Mouse (Mus musculus) left cerebral cortex, postnatal 25 days (tissue): ENCODE measurements around the gene Mfap2. TPM values are rescaled to one million over a fixed set of nuclear protein-coding genes. Genes with fewer than 3 reads are reported as not detected.
A peak's percentile ranks its signal among the peaks of the same experiment; 100 is the strongest.

Source experiments
- DNase-seq, 2 experiments: peaks; one replicate each; pipeline ENCODE4 v3.0.0; 2022; ENCODE audit warnings: low spot score in 2 of 2, mixed read lengths in 1 of 2
- intact Hi-C: fragments of 180-260 bp; cut with DNase I; formaldehyde crosslinking; loops from one replicate; pipeline ENCODE4 v1.15.1; 2025
- total RNA-seq, 2 experiments: library from RNA; stranded (reverse); gene quantifications; 2 replicates each; pipeline ENCODE4 v1.2.3; 2021

Gene Mfap2
- total RNA-seq, 2 experiments from 2014 or later = 4.4 to 4.5 TPM

DNA sequence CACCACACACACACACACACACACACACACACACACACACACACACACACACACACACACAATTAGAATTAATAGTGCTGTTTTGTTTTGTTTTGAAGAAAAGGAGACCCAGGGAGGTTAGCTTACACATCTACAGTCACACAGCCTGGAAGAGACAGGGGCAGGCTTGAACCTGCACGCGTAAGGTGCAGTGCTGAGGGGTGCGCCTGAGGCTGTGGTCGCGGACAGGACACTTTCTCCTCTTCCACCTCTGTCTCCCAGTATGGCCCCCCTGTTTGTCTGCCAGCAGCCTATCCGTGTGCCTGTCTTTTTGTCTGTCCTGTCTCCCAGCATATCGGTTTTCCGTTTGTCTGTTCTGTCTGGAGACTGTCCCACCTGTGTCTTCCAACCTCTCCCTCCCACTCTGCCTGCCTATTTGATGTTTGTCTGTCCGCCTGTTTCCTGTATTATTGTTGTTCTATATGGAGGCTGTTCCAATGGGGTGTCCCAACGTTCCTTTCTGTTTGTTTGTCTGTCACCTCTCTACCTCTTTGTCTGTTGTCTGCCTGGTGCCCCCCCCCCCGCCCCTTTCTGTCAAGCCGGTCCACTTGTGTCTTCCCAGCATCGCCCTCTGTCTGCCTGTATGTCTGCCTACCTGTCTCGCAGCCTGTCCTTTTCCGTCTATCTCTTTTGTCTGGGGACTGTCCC is 24.1 kb upstream of the Mfap2 start:
- DNase-seq = no peak
- intact Hi-C loops = no loop called here

DNA sequence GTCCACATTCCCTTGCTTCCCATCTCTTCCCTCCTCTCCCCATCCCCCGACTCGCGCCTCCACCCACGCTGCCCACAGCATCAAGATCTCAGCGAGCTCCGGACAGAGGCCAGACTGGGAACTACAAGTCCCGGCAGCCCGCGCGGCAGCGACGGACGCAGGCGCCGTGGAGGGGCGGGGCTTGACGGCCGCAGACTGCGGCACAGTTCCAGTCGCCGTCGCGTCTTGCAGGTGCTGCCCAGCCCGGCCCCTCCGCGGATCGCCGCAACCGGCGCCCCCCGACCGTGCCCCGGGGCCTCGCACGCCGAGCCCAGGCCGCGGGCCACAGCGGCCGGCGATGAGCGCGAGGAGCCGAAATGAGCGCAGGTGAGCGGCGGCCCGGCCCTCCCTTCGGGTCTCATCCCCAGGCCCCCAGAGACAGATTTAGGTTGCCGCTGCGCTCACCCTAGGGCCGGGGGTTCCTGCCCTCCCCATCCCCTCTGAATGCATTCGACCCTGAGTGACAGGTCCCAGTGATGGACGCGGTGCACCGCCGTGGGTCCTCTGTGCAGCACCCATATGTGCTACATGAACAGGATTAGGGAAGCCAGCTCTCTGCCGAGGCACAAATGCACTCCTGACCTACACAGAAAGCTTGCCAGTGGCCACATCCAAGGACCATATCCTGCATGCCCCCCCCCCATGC is 23.4 kb upstream of the Mfap2 start, which contains the start of gene Atp13a2:
TSS of gene Atp13a2 (plus strand) at position 163 of the 685 bp plus-strand sequence.
- intact Hi-C loops = no loop called here

GRCm38 (mm10) chr4:140987476-140987875 is 22.7 kb upstream of the Mfap2 start:
- no peak for DNase-seq
- intact Hi-C loops = no loop called here

More for the DNA sequence above, 23.4 kb upstream of the Mfap2 start, which contains the start of gene Atp13a2:
- peak; percentile 96 for DNase-seq

- intact Hi-C loops = no loop called here
Measured at GRCm38 (mm10) chr4:140988706-140989290, 21.4 kb upstream of the Mfap2 start.

GRCm38 (mm10) chr4:140989447-140989846 is 20.8 kb upstream of the Mfap2 start:
- DNase-seq = no peak
- intact Hi-C loops = no loop called here

More at GRCm38 (mm10) chr4:140988706-140989290, 21.4 kb upstream of the Mfap2 start:
- no peak for DNase-seq

DNA sequence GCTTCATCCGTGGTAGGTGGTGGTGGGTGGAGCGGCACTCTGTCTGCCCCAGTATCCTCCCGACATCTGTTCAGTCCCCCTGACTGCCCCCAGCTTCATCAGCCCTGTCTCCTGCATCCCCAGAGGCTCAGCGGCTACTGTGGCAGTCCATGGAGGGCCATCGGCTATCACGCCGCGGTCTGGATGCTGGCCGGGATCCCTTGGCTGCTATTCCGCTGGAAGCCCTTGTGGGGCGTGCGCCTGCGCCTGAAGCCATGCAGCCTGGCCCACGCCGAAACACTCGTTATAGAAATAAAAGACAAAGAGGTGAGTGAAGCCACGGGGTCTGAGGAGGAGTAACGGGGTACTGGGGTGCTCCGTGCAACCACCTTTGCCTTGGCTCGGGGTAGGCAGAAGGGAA is 18.0 kb upstream of the Mfap2 start:
- intact Hi-C loops = no loop called here

GRCm38 (mm10) chr4:140993846-140994245 is 16.4 kb upstream of the Mfap2 start:
- no peak for DNase-seq
- intact Hi-C loops = no loop called here

More for the DNA sequence above, 18.0 kb upstream of the Mfap2 start:
- no peak for DNase-seq

GRCm38 (mm10) chr4:140995811-140996210 is 14.4 kb upstream of the Mfap2 start:
- intact Hi-C loops = no loop called here
- DNase-seq = no peak

DNA sequence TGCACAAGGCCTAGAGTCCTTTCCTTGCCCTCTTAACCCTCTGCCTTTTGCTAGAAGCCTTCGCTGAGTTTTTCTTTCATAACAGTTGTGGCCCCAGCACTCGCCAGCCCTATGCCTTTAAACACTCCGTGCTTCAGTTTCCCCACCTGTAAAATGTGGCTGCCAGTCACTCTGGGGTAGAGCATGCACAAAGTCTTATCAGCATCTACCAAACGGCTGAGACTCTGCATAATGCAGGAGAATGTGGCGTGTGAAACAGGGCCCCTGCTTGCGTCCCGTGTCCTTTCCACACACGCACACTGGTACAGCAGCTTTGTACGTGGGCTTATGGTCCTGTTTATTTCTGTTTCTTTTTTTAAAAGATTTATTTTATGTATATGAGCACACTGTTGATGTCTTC is 13.4 kb upstream of the Mfap2 start:
- DNase-seq = no peak
- intact Hi-C loops = no loop called here

DNA sequence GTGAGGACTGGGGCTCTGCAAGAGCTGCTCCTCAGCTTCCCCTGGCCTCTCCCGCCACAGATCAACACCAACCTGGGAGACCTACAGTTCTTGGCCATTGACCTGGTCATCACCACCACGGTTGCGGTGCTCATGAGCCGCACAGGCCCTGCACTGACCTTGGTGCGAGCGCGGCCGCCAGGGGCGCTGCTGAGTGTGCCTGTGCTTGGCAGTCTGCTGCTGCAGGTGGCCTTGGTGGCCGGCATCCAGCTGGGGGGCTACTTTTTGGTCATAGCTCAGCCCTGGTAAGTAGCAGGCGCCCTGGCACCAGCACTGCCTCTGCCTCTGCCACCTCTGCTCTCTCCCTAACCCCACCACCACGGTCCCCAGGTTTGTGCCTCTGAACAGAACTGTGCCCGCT is 4.2 kb upstream of the Mfap2 start:
- intact Hi-C loops = no loop called here
- DNase-seq = no peak

GRCm38 (mm10) chr4:141008028-141008427 is 2.2 kb upstream of the Mfap2 start:
- intact Hi-C loops = no loop called here
- no peak for DNase-seq

- intact Hi-C loops = no loop called here
- DNase-seq = no peak
Measured at GRCm38 (mm10) chr4:141010526-141010925, 308 bp downstream of the Mfap2 start.

DNA sequence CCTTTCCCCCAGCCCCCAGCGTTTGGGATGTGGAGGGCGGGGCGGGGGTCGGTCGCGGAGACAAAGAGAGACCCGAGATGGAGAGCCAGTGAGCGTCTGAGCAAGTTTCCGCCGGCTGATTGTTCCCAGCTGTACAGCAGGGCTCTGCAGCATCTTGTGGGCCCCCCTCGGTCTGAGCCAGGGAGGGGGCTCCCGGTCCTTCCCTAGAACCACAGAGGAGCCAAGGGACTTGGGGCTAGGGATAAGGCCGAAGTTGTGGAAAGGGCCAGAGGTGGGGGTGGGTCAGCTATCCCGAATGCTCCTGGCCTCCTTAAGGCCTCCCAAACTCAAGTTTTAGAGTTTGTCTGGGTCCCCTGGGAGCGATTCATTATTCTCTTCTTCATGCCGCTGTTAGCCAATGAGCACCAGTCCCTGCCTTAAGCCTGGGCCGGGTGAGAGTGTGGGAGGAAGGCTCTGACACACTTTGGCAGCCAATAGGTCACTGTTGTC is 767 bp downstream of the Mfap2 start:
- intact Hi-C loops = no loop called here
- DNase-seq = no peak

- no peak for DNase-seq
- intact Hi-C loops = no loop called here
Measured at GRCm38 (mm10) chr4:141011556-141012328, 1.5 kb downstream of the Mfap2 start.

DNA sequence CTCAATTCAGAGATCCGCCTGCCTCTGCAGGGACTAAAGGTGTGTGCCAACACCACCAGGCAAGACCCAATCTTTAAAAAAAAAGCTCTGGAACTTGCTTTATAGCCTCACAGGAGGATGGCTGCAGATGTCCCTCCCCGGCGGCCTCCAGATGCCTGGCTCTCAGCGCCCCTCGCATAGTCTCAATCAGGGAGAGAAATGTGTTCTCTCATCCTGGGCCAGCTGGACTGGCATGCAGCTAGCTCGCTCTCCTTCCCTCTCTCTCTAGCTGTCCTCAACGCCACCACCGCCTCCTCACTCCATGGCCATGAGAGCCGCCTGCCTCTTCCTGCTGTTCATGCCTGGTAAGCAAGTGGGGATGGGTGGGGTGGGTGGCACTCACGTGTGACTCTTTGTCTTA is 2.3 kb downstream of the Mfap2 start:
- intact Hi-C loops = no loop called here
- peak in 1 of 2 experiments; percentile 60 for DNase-seq

DNA sequence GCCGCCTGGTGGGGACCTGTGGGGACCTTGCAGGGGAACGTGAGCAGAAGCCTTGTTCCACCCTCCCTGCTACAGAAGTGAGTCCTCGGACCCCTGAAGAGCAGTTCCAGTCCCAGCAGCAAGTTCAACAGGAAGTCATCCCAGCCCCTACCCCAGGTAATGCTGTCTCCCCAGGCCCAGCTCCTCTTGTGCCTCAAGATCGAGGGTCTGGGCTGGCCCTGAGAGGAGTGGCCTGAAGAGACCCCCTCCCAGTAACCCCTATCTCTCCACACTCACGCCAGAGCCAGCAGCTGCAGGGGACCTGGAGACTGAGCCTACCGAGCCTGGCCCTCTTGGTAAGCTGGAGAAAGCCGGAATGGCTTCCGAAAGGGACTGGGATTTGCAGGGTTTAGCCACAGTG is 3.9 kb downstream of the Mfap2 start:
- DNase-seq = no peak
- intact Hi-C loops = no loop called here

GRCm38 (mm10) chr4:141014856-141015255 is 4.6 kb downstream of the Mfap2 start:
- intact Hi-C loops = no loop called here
- DNase-seq = no peak

GRCm38 (mm10) chr4:141015356-141015755 is 5.1 kb downstream of the Mfap2 start:
- DNase-seq = no peak
- intact Hi-C loops = no loop called here

GRCm38 (mm10) chr4:141016311-141016710 is 6.1 kb downstream of the Mfap2 start:
- intact Hi-C loops = no loop called here
- DNase-seq = peak in 1 of 2 experiments; percentile 78
